Comparison of ENCODE assay signal across 12 mouse cellular contexts in the genomic region with DNA sequence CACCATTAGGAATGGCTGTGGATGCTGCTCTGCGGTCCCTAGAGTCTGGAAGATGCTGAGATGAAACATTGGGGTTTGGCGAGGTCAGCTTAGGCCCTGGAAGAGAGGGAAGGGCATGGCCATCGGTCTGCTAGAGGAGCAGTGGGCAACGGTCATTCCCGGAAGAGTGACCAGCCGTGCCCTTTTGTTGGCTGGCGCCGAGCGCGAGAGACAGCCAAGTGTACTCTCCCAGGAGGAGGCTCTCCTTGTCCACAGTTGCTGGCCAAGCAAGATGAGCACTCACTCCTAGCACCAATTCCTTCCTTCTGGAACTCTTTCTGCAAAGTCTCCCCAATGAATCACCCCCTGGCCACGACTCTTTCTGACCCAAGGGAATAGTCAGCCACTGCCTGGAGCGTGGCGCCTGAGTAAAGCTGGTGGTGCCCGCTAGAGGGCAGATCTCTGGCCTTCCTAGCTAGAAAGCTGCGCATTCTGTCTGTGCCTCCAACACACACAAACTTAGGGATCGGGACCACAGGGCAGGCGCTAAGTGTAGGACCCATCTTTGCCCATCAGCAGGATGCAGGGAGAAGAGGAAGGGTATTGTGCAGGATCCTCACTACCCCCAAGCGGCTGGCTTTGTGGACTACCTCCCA. TPM values are rescaled to one million over a fixed set of nuclear protein-coding genes. Genes with fewer than 3 reads are reported as not detected.
DNase-seq lines count a peak whose midpoint lies in the region; ATAC-seq and TF ChIP-seq lines count a peak whose summit lies in the region.
"Had no signal": no experiment of that assay in that cellular context is flagged by ENCODE, and none has a peak within 500 bp of the region (broad histone marks: within the 10 kb centered on the region; RNA-seq: fewer than 3 reads in every experiment).

No protein-coding gene starts in this region.

- peaks cover 27% of the 10 kb centered on the region for H3K4me1 ChIP-seq in E14TG2a.4 (replicated peaks; ENCODE audit: low read depth, low read length)
- H3K4me1 ChIP-seq in cortical plate, adult 2 months (ENCODE audit: control insufficient read depth, insufficient read depth, low read length), result no peaks in the 10 kb centered on the region
- H3K4me1 ChIP-seq in limb, embryonic 11.5 days (ENCODE audit: control insufficient read depth, insufficient read depth, low read length), result peaks cover 4% of the 10 kb centered on the region; the same call in 1 of the 2 replicates

- no peak for DNase-seq in gastrocnemius, adult 2 months
- no peak for DNase-seq in gastrocnemius, adult 8-10 months (ENCODE audit: low spot score in 2 of 2)
- DNase-seq in limb, embryonic 11.5 days (ENCODE audit: low spot score), result peak; percentile 45
- no peak for DNase-seq in c-Kit-positive CD71-positive TER-119-positive erythroid progenitor cells, embryonic 14.5 days (ENCODE audit: low spot score)
- no peak for DNase-seq in gastrocnemius, adult 18-20 months (ENCODE audit: low spot score)
- DNase-seq in urinary bladder, adult 18-20 months (ENCODE audit: low spot score in 2 of 2), result no peak

- no peak overlapping the region for H3K4me2 ChIP-seq in limb, embryonic 11.5 days (ENCODE audit: low read depth, severe bottlenecking)
- H3K4me2 ChIP-seq: hindbrain, embryonic 15.5 days; stomach, embryonic 15.5 days had no signal

- TF ChIP-seq CTCF in gastrocnemius, adult 2 months (IDR thresholded peaks at IDR 0.05), result peak; percentile 44
- TF ChIP-seq CTCF in E14TG2a.4 (conservative IDR thresholded peaks at IDR 0.05; ENCODE audit: low read length), result peak; percentile 79
- peak; percentile 19; the same call in 1 of the 2 replicates for TF ChIP-seq CTCF in cortical plate, adult 2 months (IDR thresholded peaks at IDR 0.05; ENCODE audit: extremely low read depth, insufficient read depth, low read length)

- peaks cover 12% of the 10 kb centered on the region for H3K27me3 ChIP-seq in E14TG2a.4 (ENCODE audit: insufficient read depth, low read length)
- H3K27me3 ChIP-seq in limb, embryonic 11.5 days (ENCODE audit: control insufficient read depth, insufficient read depth, low read length), result peaks cover 12% of the 10 kb centered on the region; the same call in 1 of the 2 replicates

- WGBS in limb, embryonic 11.5 days, result 47% methylated on average over 18 of the region's 18 CpGs

- intact Hi-C loops in gastrocnemius, adult 2 months (cut with DNase I), result no loop called here

- H3K9me3 ChIP-seq in E14TG2a.4 (ENCODE audit: low read length), result no peaks in the 10 kb centered on the region
- no peaks in the 10 kb centered on the region for H3K9me3 ChIP-seq in limb, embryonic 11.5 days (ENCODE audit: control insufficient read depth, low read length)
- H3K9me3 ChIP-seq: hindbrain, embryonic 15.5 days; stomach, embryonic 15.5 days had no signal

- H3K4me3 ChIP-seq in gastrocnemius, adult 2 months, result no peak overlapping the region
- H3K4me3 ChIP-seq in E14TG2a.4 (replicated peaks; ENCODE audit: low read length), result peak overlapping the region; percentile 37
- H3K4me3 ChIP-seq in cortical plate, adult 2 months (ENCODE audit: insufficient read depth, low read length), result no peak overlapping the region
- H3K4me3 ChIP-seq in limb, embryonic 11.5 days (ENCODE audit: low read depth, low read length), result no peak overlapping the region
- H3K4me3 ChIP-seq: hindbrain, embryonic 15.5 days; stomach, embryonic 15.5 days had no signal

- no peak for TF ChIP-seq POLR2A in cortical plate, adult 2 months (IDR thresholded peaks at IDR 0.05; ENCODE audit: extremely low read depth, insufficient read depth, low read length)

- H3K27ac ChIP-seq in gastrocnemius, adult 2 months, result no peak overlapping the region
- no peak overlapping the region for H3K27ac ChIP-seq in cortical plate, adult 2 months (ENCODE audit: insufficient read depth, low read length)
- H3K27ac ChIP-seq in limb, embryonic 11.5 days (replicated peaks; ENCODE audit: low read depth, low read length), result no peak overlapping the region
- H3K27ac ChIP-seq: hindbrain, embryonic 15.5 days; macrophage; stomach, embryonic 15.5 days had no signal

- H3K36me3 ChIP-seq in E14TG2a.4 (ENCODE audit: insufficient read depth, low read length), result no peaks in the 10 kb centered on the region
- no peaks in the 10 kb centered on the region for H3K36me3 ChIP-seq in limb, embryonic 11.5 days (ENCODE audit: control insufficient read depth, insufficient read depth, low read length)
- H3K36me3 ChIP-seq: hindbrain, embryonic 15.5 days; stomach, embryonic 15.5 days had no signal

- ATAC-seq in limb, embryonic 11.5 days (ENCODE audit: insufficient number of reproducible peaks, low FRiP score, low TSS enrichment, low read depth), result no peak

- H3K9ac ChIP-seq in limb, embryonic 11.5 days (ENCODE audit: low read length), result no peak overlapping the region
- H3K9ac ChIP-seq: hindbrain, embryonic 15.5 days; stomach, embryonic 15.5 days had no signal

RNA-seq across cellular contexts. Expression of a gene that starts 7.9 kb away (rescaled TPM):
- total RNA-seq in gastrocnemius, adult 2 months (2021), result 100 to 1,000 TPM in 1 of 2 experiments, 10 to 100 TPM in 1; 73.8 to 106 TPM
- 10 to 100 TPM; 70.3 to 75.0 (median 73.9) TPM for total RNA-seq in gastrocnemius, adult 8-10 months (2022)
- 11.5 and 12.3 TPM in 2 replicates for polyA plus RNA-seq in cortical plate, adult 2 months (2012; rRNA removed)
- polyA plus RNA-seq in limb, embryonic 11.5 days (2014; fragmentation: Nextera tagmentation; extraction: Ambion mirVana), result 9.5 and 9.6 TPM in 2 replicates
- total RNA-seq in gastrocnemius, adult 18-20 months (2021), result 10 to 100 TPM; 76.5 TPM

RNA-seq across cellular contexts. Expression of a gene that starts 11.8 kb away (rescaled TPM):
- not detected for total RNA-seq in gastrocnemius, adult 2 months (2021)
- total RNA-seq in gastrocnemius, adult 8-10 months (2022), result not detected
- polyA plus RNA-seq in cortical plate, adult 2 months (2012; rRNA removed), result 0.09 TPM in 1 of 2 replicates, not detected in the other
- not detected in 2 replicates for polyA plus RNA-seq in limb, embryonic 11.5 days (2014; fragmentation: Nextera tagmentation; extraction: Ambion mirVana)
- not detected for total RNA-seq in gastrocnemius, adult 18-20 months (2021)
- polyA plus RNA-seq: macrophage had no signal

RNA-seq across cellular contexts. Expression of a gene that starts 26.3 kb away (rescaled TPM):
- not detected for total RNA-seq in gastrocnemius, adult 2 months (2021)
- total RNA-seq in gastrocnemius, adult 8-10 months (2022), result under 1 TPM in 1 of 4 experiments, not detected in 3; 0.11 TPM
- polyA plus RNA-seq in cortical plate, adult 2 months (2012; rRNA removed), result not detected in 2 replicates
- polyA plus RNA-seq in limb, embryonic 11.5 days (2014; fragmentation: Nextera tagmentation; extraction: Ambion mirVana), result 0.34 TPM in 1 of 2 replicates, not detected in the other
- total RNA-seq in gastrocnemius, adult 18-20 months (2021), result under 1 TPM; 0.21 to 0.28 TPM
- polyA plus RNA-seq: embryonic facial prominence, embryonic 14.5 days; macrophage had no signal

RNA-seq across cellular contexts. Expression of a gene that starts 42.0 kb away (rescaled TPM):
- not detected for total RNA-seq in gastrocnemius, adult 2 months (2021)
- total RNA-seq in gastrocnemius, adult 8-10 months (2022), result under 1 TPM in 1 of 4 experiments, not detected in 3; 0.13 TPM
- 96.6 and 99.8 TPM in 2 replicates for polyA plus RNA-seq in cortical plate, adult 2 months (2012; rRNA removed)
- polyA plus RNA-seq in limb, embryonic 11.5 days (2014; fragmentation: Nextera tagmentation; extraction: Ambion mirVana), result 0.28 and 0.51 TPM in 2 replicates
- total RNA-seq in gastrocnemius, adult 18-20 months (2021), result under 1 TPM in 1 of 2 experiments, not detected in 1; 0.21 TPM

RNA-seq across cellular contexts. Expression of a gene that starts 55.8 kb away (rescaled TPM):
- 10 to 100 TPM; 32.4 to 38.2 TPM for total RNA-seq in gastrocnemius, adult 2 months (2021)
- total RNA-seq in gastrocnemius, adult 8-10 months (2022), result 10 to 100 TPM; 30.7 to 34.5 (median 32.9) TPM
- polyA plus RNA-seq in cortical plate, adult 2 months (2012; rRNA removed), result 22.2 and 23.4 TPM in 2 replicates
- polyA plus RNA-seq in limb, embryonic 11.5 days (2014; fragmentation: Nextera tagmentation; extraction: Ambion mirVana), result 88.3 and 92.5 TPM in 2 replicates
- 10 to 100 TPM; 31.4 to 38.1 TPM for total RNA-seq in gastrocnemius, adult 18-20 months (2021)

Comparison
In these comparisons a context has a peak if more than half of its experiments do, and no peak if none do; other contexts are left out.
1. CTCF ChIP-seq: peak in every context shown above with its lines; median percentile 79 in E14TG2a.4; 44 in gastrocnemius, adult 2 months; 19 in cortical plate, adult 2 months.